Mouse (Mus musculus): ENCODE data around the gene Gin1.

Gene Gin1

GRCm38 (mm10) chr1:97788490-97788889 lies 18.5 kb downstream of the Gin1 start:
- DNase-seq: no peak

- DNase-seq: no peak
These were observed 24.1 kb downstream of the Gin1 start for GRCm38 (mm10) chr1:97794110-97794509.

GRCm38 (mm10) chr1:97795936-97796335 lies 26.0 kb downstream of the Gin1 start:
- DNase-seq: no peak

GRCm38 (mm10) chr1:97802207-97802902 lies 32.4 kb downstream of the Gin1 start:
- DNase-seq: no peak

GRCm38 (mm10) chr1:97804520-97804919 lies 34.5 kb downstream of the Gin1 start:
- no peak for DNase-seq

- no peak for DNase-seq
These were observed 39.4 kb downstream of the Gin1 start for GRCm38 (mm10) chr1:97809255-97809912.

GRCm38 (mm10) chr1:97821282-97821681 lies 51.3 kb downstream of the Gin1 start:
- no peak for DNase-seq

- no peak for DNase-seq
These were observed 52.2 kb downstream of the Gin1 start for GRCm38 (mm10) chr1:97822203-97822602.

- no peak for DNase-seq
These were observed 52.9 kb downstream of the Gin1 start for GRCm38 (mm10) chr1:97822904-97823303.

- no peak for DNase-seq
These were observed 57.6 kb downstream of the Gin1 start for GRCm38 (mm10) chr1:97827566-97827965.

GRCm38 (mm10) chr1:97828087-97828486 lies 58.1 kb downstream of the Gin1 start:
- no peak for DNase-seq

GRCm38 (mm10) chr1:97833466-97834353 lies 63.7 kb downstream of the Gin1 start:
- peak; percentile 4 for DNase-seq

- DNase-seq: no peak
These were observed 64.4 kb downstream of the Gin1 start for GRCm38 (mm10) chr1:97834354-97834822.
